Mouse (Mus musculus): Measurements from ENCODE around the gene Nkx2-9. TPM values are rescaled to one million over a fixed set of nuclear protein-coding genes. Genes with fewer than 3 reads are reported as not detected.

Nkx2-9 gene
- total RNA-seq (2021) = under 1 TPM in 1 of 2 experiments, not detected in 1; 0.69 TPM
- polyA plus RNA-seq (2012; rRNA removed) = 0.61 and 0.80 TPM in 2 replicates
- long read RNA-seq, partial matches to known transcripts = 0 of 2 reads
- long read RNA-seq, other reads (novel, unspliced or antisense) = 1 of 2 reads

DNA sequence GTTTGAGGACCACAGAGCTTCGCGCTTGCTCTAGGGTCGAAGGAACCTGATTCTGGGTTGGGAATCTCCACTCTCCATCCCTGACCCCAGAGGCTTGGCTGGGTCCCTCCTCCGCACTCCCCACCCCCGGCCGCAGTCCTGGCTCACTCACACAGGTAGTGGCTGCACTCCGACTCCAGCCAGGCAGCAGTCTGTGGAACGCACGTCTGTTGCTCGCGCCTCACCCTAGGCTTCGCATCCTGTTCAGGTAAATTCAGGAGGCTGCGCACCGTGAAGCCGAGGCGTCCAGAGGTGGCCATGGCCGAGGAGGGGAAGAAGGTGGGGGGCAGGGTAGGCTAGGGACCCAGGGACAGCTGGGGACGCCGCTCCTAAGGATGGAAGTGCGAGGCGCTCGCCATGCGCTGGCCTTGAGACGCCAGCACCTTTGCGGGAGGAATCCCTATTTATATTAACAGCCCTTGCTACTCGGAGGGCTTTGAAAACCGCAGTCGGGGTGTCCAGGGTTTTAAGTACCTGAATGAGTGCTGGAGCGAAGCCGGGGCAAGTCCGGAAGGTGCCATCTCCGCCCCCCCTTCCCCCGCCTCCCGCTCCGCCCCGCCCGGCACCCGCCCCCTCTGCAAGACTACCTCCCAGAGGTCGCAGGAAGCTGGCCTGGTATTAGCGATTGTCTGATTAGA lies at the start of gene Nkx2-9:
TSS of gene Nkx2-9 (minus strand) at position 524 of the 677 bp plus-strand sequence.
- DNase-seq = no peak

GRCm38 (mm10) chr12:56637181-56637566 lies 24.1 kb upstream of the Nkx2-9 start:
- peak; percentile 41 for DNase-seq

DNA sequence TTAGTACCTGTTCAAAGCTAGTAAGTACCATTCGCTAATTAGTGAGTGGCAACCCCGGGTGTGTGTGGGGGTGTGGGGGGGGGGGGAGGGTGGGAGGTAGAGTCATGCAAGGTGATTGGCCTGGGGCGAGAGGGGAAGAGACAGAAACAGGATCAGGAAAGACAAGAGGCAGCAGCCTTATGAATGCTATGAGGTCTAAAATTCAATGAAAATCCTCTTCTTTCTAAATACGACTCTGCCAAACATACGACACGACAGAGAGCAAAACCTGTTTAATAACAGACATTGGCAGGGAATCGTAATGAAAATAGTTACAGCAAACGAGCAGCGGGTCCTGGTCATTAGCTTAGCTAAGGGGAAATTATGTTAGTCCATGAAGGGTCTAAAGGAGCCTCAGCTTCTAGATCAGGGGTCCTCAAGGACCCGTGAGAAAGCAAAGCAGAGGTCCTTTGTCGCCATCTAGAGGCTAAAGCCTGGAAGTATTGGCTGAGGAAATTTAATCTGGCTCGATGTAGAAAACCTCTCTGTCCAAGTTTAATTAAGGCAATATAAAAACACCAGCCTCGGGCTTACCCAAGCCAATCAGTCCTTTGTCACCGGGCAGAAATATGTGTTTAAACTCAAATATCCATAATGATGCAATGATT lies 23.6 kb upstream of the Nkx2-9 start:
- DNase-seq = peak; percentile 51

- no peak for DNase-seq
Measured at GRCm38 (mm10) chr12:56616088-56616487, 3.0 kb upstream of the Nkx2-9 start.

- no peak for DNase-seq
Measured at GRCm38 (mm10) chr12:56615391-56615790, 2.3 kb upstream of the Nkx2-9 start.

- DNase-seq = no peak
Measured at GRCm38 (mm10) chr12:56614513-56614912, 1.4 kb upstream of the Nkx2-9 start.

GRCm38 (mm10) chr12:56613916-56614510 lies 929 bp upstream of the Nkx2-9 start:
- peak; percentile 13 for DNase-seq

GRCm38 (mm10) chr12:56613438-56613830 lies 350 bp upstream of the Nkx2-9 start:
- no peak for DNase-seq

- no peak for DNase-seq
Measured at GRCm38 (mm10) chr12:56612349-56612735, 742 bp downstream of the Nkx2-9 start.

DNA sequence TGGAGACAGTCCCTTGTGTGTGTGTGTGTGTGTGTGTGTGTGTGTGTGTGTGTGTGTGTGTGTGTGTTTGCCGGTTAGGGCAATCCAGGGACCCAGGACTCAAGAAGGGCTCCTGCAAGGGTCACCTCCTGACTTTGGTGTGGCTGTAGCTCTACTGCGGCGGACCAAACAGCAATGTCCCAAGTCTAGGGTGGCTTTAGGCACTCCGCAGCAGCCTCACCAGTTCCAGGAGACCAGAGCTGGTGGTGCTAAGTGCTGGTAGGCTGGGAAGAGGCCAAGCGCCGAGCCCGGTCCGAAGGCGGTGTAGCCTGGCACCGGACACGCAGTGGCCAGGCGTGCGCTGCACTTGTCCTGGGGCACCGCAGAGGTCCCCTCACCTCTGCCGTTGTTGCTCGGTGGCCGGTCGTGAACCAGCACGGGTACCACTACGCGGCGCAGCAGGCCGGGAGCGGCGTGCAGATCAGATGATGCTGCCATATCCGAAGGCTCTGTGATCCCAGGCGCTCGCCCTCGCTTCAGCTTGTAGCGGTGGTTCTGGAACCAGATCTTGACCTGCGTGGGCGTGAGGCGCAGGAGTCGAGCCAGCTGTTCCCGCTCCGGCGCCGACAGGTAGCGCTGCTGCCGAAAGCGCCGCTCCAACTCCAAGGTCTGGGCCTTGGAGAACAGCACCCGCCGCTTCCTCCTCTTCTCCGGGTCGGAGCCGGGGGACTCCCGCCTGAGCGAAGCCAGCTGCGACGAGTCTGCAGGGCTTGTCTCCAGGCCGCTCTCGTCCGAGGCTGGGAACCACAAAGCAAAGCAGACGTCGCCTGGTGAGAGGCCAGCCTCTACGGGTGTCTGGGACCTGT lies 1.4 kb downstream of the Nkx2-9 start:
- peak; percentile 37 for DNase-seq

DNA sequence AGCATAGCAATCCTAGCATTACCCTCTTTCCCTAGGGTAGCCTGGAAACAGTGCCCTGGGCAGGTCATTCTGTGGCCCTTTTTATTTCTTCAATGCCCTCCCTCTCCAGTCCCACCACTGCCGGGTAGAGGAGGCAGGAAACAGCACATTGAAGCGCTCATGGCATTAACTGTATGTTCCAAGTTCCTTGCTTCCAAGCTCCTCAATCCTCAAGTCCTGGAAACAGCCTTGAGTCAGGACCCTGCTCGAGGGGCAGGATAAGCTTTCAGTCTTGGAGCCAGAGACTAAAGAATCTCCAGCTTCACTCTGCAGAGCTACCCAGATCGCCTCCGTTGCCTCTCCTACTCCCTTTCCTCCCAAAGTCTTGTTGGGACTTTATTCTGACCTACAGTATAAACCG lies 2.2 kb downstream of the Nkx2-9 start:
- no peak for DNase-seq

DNA sequence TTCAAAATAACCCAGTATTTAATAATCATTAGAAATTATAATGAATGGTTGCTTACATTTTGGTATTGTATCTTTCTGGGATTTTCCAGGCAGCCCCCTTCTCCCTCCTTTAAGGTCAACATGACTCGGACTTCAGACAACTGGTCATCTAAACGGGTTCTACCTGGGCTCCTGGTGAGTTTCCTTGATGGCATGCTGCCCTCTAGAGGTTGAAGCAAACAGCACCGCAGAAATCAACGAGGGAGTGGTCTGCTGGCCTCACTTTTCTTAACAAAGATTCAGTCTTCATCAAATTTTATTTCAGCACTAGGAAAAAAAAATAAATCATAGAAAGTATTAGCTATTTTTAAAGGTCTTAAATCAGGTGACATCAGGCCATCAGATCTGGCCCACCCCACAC lies 21.4 kb downstream of the Nkx2-9 start:
- peak; percentile 11 for DNase-seq

GRCm38 (mm10) chr12:56587830-56588229 lies 25.3 kb downstream of the Nkx2-9 start:
- peak; percentile 9 for DNase-seq

Other genes starting within 250 kb of the Nkx2-9 start
- not detected for gene Nkx2-1, start 76.4 kb downstream of the Nkx2-9 start, total RNA-seq (2021)
- not detected in 2 replicates for gene Nkx2-1, start 76.4 kb downstream of the Nkx2-9 start, polyA plus RNA-seq (2012; rRNA removed)
- not detected for gene Pax9, start 78.5 kb upstream of the Nkx2-9 start, total RNA-seq (2021)
- not detected in 2 replicates for gene Pax9, start 78.5 kb upstream of the Nkx2-9 start, polyA plus RNA-seq (2012; rRNA removed)